Mouse (Mus musculus) lung, embryonic 14.5 days (tissue): Measurements from ENCODE around the gene Mpp4. TPM values are rescaled to one million over a fixed set of nuclear protein-coding genes. Genes with fewer than 3 reads are reported as not detected.

Experiments used
- ATAC-seq: fragments of 200-750 bp; cut with Nextera tagmentation; 2 replicates; pipeline ENCODE4 v1.8.0; 2017; ENCODE audit warnings: mild to moderate bottlenecking, moderate TSS enrichment, moderate library complexity; ENCODE audit not compliant: insufficient read depth
- DNase-seq: peaks from one replicate; pipeline ENCODE4 v3.0.0-alpha.2; 2015
- H3K27ac ChIP-seq: fragments of 300-500 bp; sonication (generic); 2 replicates; pipeline ENCODE4 v1.5.1; 2014; ENCODE audit warnings: low read depth, mild to moderate bottlenecking, moderate library complexity
- H3K27me3 ChIP-seq: fragments of 300-500 bp; sonication (generic); 2 replicates; pipeline ENCODE4 v1.6.1; 2014; ENCODE audit warnings: low read length, control low read depth; ENCODE audit not compliant: insufficient read depth
- H3K36me3 ChIP-seq: fragments of 300-500 bp; sonication (generic); 2 replicates; pipeline ENCODE4 v1.6.1; 2014; ENCODE audit warnings: control low read depth; ENCODE audit not compliant: insufficient read depth
- H3K4me1 ChIP-seq: fragments of 300-500 bp; sonication (generic); 2 replicates; pipeline ENCODE4 v1.6.1; 2014; ENCODE audit warnings: antibody characterized with exemption, control low read depth; ENCODE audit not compliant: insufficient read depth
- H3K4me2 ChIP-seq: fragments of 300-500 bp; sonication (generic); 2 replicates; pipeline ENCODE4 v1.6.1; 2014; ENCODE audit warnings: mild to moderate bottlenecking
- H3K4me3 ChIP-seq: fragments of 300-500 bp; sonication (generic); 2 replicates; pipeline ENCODE4 v1.5.1; 2014; ENCODE audit warnings: low read depth, low read length
- H3K9ac ChIP-seq: fragments of 300-500 bp; sonication (generic); 2 replicates; pipeline ENCODE4 v1.6.1; 2014
- H3K9me3 ChIP-seq: fragments of 300-500 bp; sonication (generic); 2 replicates; pipeline ENCODE4 v1.6.1; 2016; ENCODE audit warnings: low read depth, low read length, control low read depth
- CTCF ChIP-seq: IDR thresholded peaks from 2 replicates; pipeline ENCODE4 v1.5.1; 2016; ENCODE audit warnings: antibody characterized with exemption, low read depth
- WGBS: fragments of 180-500 bp; shearing (Covaris S2); extraction: QIAGEN DNeasy Blood & Tissue Kit; methylation state at CpG from one replicate; pipeline ENCODE4 v1.1.7; 2014; 5-methylcytosine and 5-hydroxymethylcytosine counted together
- polyA plus RNA-seq: library from polyadenylated mRNA; unstranded; fragments of >200 nt; fragmentation: Nextera tagmentation; extraction: Ambion mirVana; gene quantifications from 2 replicates; pipeline ENCODE4 v1.2.1, GENCODE M21; 2014

The Mpp4 gene
- polyA plus RNA-seq, 1 experiment from 2014 or later, result 0.11 TPM

- Histone ChIP-seq H3K27ac (no peak overlapping the region), H3K4me1 (no peaks in the 10 kb centered on the region), H3K9me3 (no peaks in the 10 kb centered on the region), H3K4me3 (no peak overlapping the region), H3K9ac (no peak overlapping the region), H3K36me3 (peaks cover 32% of the 10 kb centered on the region), H3K27me3 (no peaks in the 10 kb centered on the region), H3K4me2 (no peak overlapping the region)
- 86% methylated on average over 3 of the region's 3 CpGs for WGBS
- ATAC-seq (no peak), DNase-seq (no peak)
- TF ChIP-seq CTCF, result no peak
Observed at GRCm38 (mm10) chr1:59180003-59180402, 16.8 kb upstream of the Mpp4 start.

GRCm38 (mm10) chr1:59178401-59178800, 15.2 kb upstream of the Mpp4 start:
- TF ChIP-seq CTCF, result no peak
- peaks cover 35% of the 10 kb centered on the region for H3K36me3 ChIP-seq

GRCm38 (mm10) chr1:59174514-59175373, 11.6 kb upstream of the Mpp4 start:
- no peak for ATAC-seq
- no peak for DNase-seq
- Histone ChIP-seq H3K27me3 (no peaks in the 10 kb centered on the region), H3K9ac (no peak overlapping the region), H3K27ac (no peak overlapping the region), H3K36me3 (peaks cover 35% of the 10 kb centered on the region), H3K4me1 (no peaks in the 10 kb centered on the region), H3K4me2 (no peak overlapping the region), H3K9me3 (no peaks in the 10 kb centered on the region), H3K4me3 (no peak overlapping the region)
- 48% methylated on average over 10 of the region's 10 CpGs for WGBS
- no peak for TF ChIP-seq CTCF

More at GRCm38 (mm10) chr1:59178401-59178800, 15.2 kb upstream of the Mpp4 start:
- H3K9me3 ChIP-seq, result no peaks in the 10 kb centered on the region
- no peak overlapping the region for H3K9ac ChIP-seq
- 85% methylated on average over 10 of the region's 10 CpGs for WGBS
- no peak overlapping the region for H3K27ac ChIP-seq
- H3K4me3 ChIP-seq, result no peak overlapping the region
- DNase-seq (no peak), ATAC-seq (no peak)
- no peak overlapping the region for H3K4me2 ChIP-seq
- H3K4me1 ChIP-seq, result no peaks in the 10 kb centered on the region
- H3K27me3 ChIP-seq, result no peaks in the 10 kb centered on the region

DNA sequence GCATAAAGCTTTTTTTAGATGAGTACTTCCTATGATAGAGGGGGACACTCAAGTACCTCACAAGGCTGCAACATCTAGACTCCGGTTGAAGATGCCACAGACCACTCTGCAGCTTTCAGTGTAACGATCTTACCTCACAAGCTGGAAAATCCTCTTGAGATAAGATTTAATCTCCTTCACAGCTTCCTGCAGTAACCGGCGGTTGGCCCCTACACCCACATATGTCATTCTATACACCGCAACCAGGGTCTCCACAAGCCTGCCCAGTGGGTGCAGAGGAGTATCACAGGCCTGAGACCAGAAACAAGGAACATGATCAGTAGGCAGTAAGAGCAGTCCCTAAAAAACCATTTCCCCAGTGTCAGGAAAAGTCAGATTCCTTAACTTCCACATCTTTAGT, 9.8 kb upstream of the Mpp4 start:
- TF ChIP-seq CTCF, result no peak
- Histone ChIP-seq H3K27ac (no peak overlapping the region), H3K36me3 (peaks cover 30% of the 10 kb centered on the region), H3K9me3 (no peaks in the 10 kb centered on the region), H3K4me3 (no peak overlapping the region), H3K9ac (no peak overlapping the region), H3K4me2 (no peak overlapping the region), H3K4me1 (no peaks in the 10 kb centered on the region), H3K27me3 (no peaks in the 10 kb centered on the region)
- ATAC-seq (no peak), DNase-seq (no peak)
- WGBS, result 64% methylated on average over 5 of the region's 5 CpGs

DNA sequence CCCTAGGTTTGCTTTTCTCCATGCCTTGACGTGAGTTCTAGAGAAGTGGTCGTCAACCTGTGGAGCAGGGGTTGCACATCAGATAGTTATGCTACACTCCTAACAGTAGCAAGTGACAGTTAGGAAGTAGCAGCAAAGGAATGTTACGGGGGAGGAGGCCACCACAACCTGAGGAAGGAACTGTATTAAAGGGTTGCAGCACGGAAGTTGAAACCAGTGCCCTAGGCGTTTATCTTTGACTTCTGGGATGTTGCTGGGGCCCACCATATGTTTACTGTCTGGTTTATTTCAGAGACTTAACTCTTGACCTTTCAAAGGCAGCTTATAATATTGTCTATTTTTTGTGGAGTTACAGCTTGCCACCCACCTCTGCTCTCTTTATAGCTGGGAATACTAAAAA, 8.7 kb upstream of the Mpp4 start:
- 51% methylated on average over 5 of the region's 5 CpGs for WGBS
- H3K27me3 ChIP-seq, result no peaks in the 10 kb centered on the region
- peaks cover 29% of the 10 kb centered on the region for H3K36me3 ChIP-seq
- no peak overlapping the region for H3K27ac ChIP-seq
- H3K9me3 ChIP-seq, result no peaks in the 10 kb centered on the region
- no peak overlapping the region for H3K4me2 ChIP-seq
- H3K9ac ChIP-seq, result no peak overlapping the region
- ATAC-seq (no peak), DNase-seq (no peak)
- no peak overlapping the region for H3K4me3 ChIP-seq
- TF ChIP-seq CTCF, result no peak
- no peaks in the 10 kb centered on the region for H3K4me1 ChIP-seq

DNA sequence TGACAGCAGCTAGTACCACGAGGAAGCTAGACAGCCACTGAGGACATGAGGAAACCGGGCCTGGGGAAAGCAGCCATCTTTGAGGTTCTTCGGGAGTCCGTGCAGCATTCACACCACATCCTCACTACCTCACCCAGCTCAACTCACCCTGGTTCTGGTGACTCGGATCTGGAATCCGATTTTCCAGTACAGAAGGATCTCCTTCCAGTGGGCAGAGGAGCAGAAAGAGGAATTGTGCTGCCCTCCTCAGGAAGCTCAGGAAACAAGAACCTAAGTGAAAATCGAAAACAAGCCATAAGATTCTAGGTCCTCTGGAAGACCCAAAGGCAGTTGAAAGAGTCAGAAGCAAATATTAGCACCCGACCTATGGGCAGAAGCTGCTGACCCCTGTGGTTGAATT, 7.1 kb upstream of the Mpp4 start:
- Histone ChIP-seq H3K36me3 (peaks cover 37% of the 10 kb centered on the region), H3K4me2 (no peak overlapping the region), H3K9ac (no peak overlapping the region), H3K27ac (no peak overlapping the region), H3K4me1 (no peaks in the 10 kb centered on the region), H3K27me3 (no peaks in the 10 kb centered on the region), H3K9me3 (no peaks in the 10 kb centered on the region), H3K4me3 (no peak overlapping the region)
- no peak for ATAC-seq
- WGBS, result 80% methylated on average over 8 of the region's 8 CpGs
- no peak for TF ChIP-seq CTCF
- DNase-seq, result no peak

GRCm38 (mm10) chr1:59169586-59169985, 6.4 kb upstream of the Mpp4 start:
- Histone ChIP-seq H3K9ac (no peak overlapping the region), H3K27me3 (no peaks in the 10 kb centered on the region), H3K27ac (no peak overlapping the region), H3K4me1 (no peaks in the 10 kb centered on the region), H3K4me2 (no peak overlapping the region), H3K4me3 (no peak overlapping the region), H3K36me3 (peaks cover 32% of the 10 kb centered on the region), H3K9me3 (no peaks in the 10 kb centered on the region)
- WGBS, result 77% methylated on average over 6 of the region's 6 CpGs
- DNase-seq, result no peak
- no peak for ATAC-seq
- no peak for TF ChIP-seq CTCF
